Mouse (Mus musculus) heart, postnatal 10 days (tissue): ENCODE results near the gene Lrrc55. TPM values are rescaled to one million over a fixed set of nuclear protein-coding genes. Genes with fewer than 3 reads are reported as not detected.
"Not testable (repeated sequence)": the region's sequence is repeated elsewhere in the genome, so short reads cannot be mapped to it uniquely, and the experiment has no call there.

Experiments
- DNase-seq, 2 experiments: peaks; one replicate each; pipeline ENCODE4 v3.0.0; 2021
- intact Hi-C: fragments of 180-260 bp; cut with DNase I; formaldehyde crosslinking; loops from one replicate; pipeline ENCODE4 v1.15.1; 2025
- total RNA-seq, 2 experiments: library from RNA; stranded (reverse); gene quantifications; 2 replicates each; pipeline ENCODE4 v1.2.3; 2021

Gene Lrrc55
- 1 to 10 TPM; 3.5 to 6.3 TPM for total RNA-seq

DNA sequence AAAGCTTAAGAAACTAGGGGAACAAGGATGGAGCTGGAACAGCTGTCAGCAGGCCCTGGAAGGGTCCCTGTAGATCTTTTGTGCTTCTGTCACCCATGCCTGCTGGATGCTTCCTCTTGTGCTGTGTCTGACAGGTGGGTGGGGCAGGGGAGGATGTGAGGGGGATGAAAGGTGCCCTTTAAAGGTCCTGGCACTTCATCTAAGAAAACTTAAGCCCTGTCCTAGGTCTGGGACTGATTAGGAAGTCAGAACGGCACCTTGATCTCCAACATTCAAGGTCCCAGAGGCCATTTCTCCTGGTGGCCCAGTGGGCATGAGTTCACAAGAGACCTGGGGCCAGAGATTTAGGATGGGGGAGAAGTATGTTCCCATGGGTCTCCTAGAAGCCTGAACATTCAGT lies at the start of gene Lrrc55:
Gene Lrrc55, minus strand, starts transcription at position 297 of the 400 bp plus-strand sequence.
- intact Hi-C loops, result loop anchor here (5.0 kb wide), 1 partner anchor 35 kb away; no protein-coding TSS in a partner anchor
- DNase-seq, result no peak

DNA sequence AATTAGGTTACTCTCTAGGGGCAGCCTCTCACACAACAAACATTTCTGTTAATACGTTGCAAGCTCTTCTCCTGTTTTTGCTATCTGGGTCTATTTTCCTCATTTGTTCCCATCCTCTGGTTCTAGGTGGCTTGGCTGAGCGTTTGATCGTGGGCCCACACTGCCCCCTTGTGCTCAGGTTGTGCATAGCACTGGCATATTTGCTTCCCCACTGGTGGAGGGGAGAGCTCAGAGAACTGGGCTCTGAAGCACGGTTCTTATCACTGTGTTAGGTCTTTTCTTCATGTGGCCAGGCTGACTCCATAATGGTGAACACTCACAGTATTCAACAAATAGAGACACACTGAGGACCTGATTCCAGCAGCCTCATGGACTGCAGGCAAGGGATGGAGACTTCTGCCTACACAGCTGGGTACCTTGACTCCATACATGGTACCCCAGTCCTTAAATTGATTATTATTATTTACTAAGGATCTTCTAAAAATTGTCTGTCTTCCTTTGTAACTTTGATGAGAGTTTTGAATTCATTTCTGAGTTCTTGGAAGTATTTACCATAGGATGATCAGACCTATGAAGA lies 49.6 kb upstream of the Lrrc55 start:
- intact Hi-C loops, result loop anchor here (1.0 to 5.0 kb wide), 5 partner anchors 68 to 314 kb away; no protein-coding TSS in a partner anchor
- DNase-seq, result peak; percentile 85 to 90

DNA sequence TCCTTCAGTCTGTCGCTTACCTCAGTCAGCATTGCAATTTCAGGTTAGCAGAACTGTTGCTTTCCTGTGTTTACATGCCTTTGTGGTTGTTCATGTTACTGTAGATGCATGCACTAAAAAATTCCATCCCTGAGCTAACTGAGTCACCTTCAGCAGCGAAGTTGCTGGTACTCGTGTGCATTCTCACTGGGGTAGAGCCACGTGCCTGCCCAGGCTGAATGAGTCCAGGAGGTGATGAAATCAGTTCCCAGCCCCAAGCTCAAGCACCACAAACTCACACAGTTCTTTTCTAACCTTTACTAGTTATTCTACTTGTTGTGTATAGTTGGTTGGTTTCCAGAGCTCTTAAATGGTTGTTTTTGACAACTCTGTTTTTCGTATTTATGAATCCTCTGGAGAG lies 48.7 kb upstream of the Lrrc55 start:
- intact Hi-C loops, result loop anchor here (1.0 to 5.0 kb wide), 5 partner anchors 67 to 315 kb away; no protein-coding TSS in a partner anchor
- DNase-seq, result no peak

DNA sequence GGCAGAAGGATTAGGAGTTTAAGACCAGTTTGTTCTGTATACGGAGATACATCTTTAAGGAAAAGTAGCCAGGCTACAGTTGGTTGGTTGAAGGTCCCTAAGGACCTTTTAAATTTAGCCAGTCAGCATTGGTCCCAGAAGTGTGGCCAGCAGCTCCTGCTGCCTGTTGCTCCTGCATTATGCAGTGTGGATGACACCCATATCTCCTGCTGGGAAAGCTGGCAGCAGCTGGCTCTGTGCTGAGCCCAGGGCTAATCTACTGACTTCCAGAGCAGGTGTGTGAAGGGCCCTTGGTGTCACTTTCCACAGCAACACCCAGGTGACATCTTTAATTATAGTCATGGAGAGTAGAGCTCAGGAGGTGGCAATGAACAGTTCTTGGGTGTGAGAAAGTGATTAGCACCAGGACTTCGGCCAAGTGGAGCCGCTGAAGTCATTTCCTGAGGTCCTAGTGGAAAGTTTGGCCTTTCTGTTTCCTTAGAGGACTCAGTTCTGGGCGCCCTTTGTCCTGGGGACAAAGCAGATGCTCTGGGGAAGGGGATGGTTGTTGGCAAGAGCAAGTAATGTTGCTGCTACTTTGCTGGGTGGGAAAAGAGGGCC lies 41.2 kb upstream of the Lrrc55 start:
- DNase-seq, result peak; percentile 68 to 70
- intact Hi-C loops, result no loop called here

DNA sequence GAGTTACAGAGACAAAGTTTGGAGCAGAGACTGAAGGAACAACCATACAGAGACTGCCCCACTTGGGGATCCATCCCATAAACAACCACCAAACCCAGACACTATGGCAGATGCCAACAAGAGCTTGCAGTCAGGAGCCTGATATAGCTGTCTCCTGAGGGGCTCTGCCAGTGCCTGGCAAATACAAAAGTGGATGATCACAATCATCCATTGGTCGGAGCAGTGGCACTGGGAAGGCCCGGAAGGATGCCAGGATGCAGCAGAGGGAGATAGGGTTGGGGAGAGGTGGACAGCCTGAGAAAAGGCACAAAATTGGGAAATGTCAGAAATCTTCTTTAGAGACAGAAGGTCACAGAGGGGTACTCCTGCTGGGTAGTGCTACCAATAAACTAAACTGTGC lies 40.2 kb upstream of the Lrrc55 start:
- not testable (repeated sequence) for DNase-seq

DNA sequence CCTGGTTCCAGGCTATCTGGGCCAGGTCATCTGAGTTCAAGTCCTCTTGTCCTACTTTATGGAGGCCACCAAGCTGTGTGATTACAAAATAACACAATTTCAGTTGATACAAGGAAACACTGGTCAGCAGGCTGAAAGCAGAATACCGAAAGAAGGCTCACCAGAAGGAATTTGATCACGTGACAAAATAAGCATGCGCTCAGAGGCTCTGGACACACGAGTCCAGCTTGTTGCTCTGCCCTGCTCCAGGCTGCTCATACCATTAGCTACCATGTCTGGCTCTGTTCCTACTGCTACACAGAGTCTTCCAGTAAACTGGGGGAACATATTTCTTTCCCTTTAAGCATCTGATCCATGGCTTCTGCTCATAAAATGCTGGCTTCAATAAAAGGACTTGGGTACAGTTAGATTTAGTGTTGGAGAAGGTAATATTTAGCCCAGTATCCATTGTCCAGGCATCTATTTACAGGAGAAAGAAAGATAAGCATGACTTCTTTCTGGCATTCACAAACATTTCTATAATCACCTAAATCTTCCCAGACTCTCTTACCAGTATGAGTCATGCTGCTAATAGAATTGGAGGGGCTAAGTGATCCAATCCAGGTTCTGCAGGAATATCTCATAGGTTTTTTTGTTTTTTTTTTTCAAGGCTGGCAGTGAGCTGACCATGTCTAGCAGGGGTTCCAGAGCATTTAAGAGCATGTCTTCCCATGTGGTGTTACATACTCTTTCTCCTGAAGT lies 33.9 kb upstream of the Lrrc55 start:
- DNase-seq, result no peak
- intact Hi-C loops, result loop anchor here (5.0 kb wide), 1 partner anchor 34 kb away; the partner anchor contains the start of gene Lrrc55

More for the DNA sequence above, 40.2 kb upstream of the Lrrc55 start:
- intact Hi-C loops, result not testable (repeated sequence)

DNA sequence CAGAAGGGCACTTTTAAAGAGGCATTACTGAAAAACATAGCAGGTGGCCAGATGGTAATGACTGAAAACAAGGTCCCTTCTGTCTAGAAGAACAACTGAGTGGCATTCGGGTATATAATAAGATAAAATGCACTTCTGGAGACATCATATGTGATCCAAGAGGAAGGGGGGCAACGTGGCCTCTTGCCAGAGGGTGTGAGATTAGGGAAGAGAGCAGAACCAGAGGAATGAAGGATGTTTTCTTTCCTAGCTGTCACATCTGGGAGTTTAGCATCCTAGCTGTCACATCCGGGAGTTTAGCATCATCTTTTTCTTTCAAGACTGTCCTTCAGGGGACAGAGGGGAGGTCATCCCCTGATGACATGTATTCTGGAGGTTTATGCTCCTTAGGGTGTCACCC lies 32.6 kb upstream of the Lrrc55 start:
- intact Hi-C loops, result loop anchor here (5.0 kb wide), 1 partner anchor 32 kb away; the partner anchor contains the start of gene Lrrc55
- no peak for DNase-seq

DNA sequence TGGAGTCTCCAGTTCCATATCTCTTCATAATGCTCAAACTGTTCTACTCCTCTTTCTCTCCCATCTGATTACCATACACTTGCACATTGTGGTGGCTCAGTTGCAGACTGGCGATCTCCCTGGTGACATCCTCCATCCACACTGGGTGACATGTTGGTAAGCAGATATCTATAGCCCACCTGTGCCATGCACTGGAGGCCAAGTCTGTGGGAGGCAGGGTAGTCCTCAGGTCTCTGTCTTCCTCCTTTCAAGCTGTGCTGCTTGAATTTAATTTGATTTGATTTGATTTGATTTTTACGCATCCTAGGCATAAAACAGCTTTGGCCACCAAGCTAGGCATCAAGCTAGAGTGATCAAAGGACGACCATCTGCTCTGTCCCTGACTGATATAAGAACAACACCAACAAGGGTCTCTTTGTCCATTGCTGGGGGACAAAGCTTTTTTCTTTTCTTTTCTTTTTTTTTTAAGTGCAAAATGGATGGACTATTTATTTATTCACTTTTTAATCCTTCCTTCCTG lies 30.9 kb upstream of the Lrrc55 start:
- intact Hi-C loops, result no loop called here
- DNase-seq, result no peak

DNA sequence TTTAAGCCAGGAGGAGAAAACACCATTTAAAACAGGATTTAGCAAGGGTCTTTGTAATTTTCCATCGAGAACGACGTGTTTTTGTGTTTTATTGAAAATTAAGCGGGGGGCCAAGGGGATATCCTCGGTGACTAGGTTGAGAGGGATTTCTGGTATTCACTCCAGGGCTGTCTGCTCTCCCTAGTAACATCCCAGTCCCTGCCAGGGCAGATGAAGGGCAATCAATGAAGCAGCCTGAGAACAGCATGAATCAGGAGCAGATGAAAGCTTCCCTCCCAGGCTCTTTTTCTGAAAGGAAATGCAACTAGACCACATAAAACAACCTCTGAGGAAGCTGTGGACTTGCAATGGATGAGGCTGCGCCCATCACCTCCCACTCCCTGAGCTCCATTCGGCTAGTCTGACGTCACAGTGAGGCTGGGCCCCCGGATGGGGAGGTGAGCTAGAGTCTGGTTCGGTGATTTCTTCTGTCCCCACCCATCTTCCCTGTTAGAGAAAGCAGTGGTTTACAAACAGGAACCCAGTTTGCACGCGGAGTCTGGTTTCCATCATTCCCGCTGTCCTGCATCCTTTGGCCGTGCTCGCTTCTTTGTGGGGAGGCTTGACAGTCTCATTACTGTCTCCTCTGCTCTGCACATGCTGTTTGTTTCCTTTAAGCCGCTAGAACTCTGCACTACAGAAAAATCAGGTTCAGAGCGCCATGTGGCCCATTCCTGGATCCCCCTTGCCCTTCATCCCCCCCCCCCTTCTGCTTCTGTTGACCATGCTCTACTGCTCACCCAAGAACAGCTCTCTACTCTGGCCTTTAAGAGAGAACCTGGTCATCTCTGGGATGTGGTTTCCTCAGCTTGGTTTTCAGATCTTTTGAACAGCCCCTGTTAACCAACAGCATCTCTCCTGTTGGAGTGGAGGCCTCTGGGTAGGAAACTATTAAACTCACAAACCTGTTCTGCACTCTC lies 27.5 kb upstream of the Lrrc55 start:
- intact Hi-C loops, result no loop called here
- DNase-seq, result no peak

DNA sequence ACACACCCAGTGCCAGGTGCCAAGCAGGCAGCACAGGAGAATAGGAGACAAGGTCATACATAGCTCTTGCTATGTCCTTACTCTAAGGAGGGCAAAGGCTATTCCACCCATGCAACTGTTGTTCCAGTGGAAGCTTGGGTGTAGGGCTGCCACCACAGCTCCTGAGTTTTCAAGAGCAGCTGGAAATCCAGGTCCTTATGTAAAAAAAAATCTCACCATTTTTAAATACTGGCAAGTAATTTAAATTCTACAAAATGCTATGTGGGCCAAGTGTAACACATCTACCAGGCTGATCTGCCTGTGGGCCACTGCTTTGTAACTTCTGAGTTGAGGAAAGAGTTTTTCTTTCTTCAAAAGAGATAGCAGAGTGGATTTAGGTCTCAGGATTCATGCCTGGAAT lies 19.6 kb upstream of the Lrrc55 start:
- intact Hi-C loops, result no loop called here
- DNase-seq, result no peak

DNA sequence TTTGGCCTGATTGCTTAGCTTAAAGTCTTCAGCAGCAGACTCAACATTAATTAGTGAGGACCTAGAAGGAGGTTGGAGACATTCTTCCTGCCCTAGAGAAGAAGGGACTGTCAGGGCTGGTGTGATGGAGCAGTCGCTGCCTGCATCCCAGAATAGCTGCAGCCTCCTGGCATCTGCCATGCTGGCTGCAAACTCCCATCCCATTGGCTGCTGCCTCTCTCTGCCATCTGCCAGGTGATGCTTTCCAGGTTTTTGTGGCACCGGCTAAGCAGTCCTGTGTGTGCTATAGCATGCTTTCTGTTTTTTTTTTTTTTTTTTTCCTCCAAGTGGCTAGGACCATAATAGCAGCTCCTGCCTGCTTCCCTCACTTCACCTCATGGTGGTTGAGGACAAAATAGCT lies 16.7 kb upstream of the Lrrc55 start:
- intact Hi-C loops, result no loop called here
- no peak for DNase-seq

DNA sequence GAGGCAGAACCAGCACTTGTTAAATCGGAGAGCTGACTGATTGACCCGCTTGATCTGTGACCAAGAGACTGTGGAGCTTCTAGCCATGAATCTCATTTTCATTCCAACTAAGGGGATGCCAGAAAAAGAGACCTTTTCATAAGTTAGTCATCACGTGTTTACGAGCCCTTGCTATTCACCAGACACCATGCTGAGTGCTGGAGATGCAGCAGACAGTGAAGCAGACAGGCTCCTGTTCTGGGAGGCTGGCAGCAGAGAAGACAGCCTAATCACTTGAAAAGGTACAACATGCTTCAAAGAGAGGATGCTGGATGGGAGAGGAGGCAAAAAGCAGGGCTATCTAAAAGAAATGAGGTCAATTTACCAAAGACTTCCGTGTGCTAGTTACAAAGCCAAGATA lies 12.3 kb upstream of the Lrrc55 start:
- intact Hi-C loops, result no loop called here
- DNase-seq, result no peak

DNA sequence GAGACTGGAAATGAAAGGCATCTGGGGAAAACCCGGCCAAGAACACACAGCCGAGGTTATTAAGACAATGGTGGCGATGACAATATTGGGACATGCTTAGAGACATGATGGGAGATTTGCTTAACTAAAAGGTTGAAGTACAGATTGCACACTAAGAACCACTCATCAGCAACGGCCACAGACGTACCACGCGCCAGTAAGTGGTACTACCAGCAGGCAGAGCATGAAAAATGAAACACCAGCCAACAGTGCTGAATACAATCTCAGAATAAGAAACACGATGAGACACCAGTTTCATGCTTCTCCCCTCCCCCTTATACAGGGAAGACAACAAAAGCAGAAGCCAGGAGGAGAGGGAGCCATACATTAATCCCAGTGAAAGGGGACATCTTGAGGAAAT lies 8.2 kb upstream of the Lrrc55 start:
- intact Hi-C loops, result no loop called here
- no peak for DNase-seq

DNA sequence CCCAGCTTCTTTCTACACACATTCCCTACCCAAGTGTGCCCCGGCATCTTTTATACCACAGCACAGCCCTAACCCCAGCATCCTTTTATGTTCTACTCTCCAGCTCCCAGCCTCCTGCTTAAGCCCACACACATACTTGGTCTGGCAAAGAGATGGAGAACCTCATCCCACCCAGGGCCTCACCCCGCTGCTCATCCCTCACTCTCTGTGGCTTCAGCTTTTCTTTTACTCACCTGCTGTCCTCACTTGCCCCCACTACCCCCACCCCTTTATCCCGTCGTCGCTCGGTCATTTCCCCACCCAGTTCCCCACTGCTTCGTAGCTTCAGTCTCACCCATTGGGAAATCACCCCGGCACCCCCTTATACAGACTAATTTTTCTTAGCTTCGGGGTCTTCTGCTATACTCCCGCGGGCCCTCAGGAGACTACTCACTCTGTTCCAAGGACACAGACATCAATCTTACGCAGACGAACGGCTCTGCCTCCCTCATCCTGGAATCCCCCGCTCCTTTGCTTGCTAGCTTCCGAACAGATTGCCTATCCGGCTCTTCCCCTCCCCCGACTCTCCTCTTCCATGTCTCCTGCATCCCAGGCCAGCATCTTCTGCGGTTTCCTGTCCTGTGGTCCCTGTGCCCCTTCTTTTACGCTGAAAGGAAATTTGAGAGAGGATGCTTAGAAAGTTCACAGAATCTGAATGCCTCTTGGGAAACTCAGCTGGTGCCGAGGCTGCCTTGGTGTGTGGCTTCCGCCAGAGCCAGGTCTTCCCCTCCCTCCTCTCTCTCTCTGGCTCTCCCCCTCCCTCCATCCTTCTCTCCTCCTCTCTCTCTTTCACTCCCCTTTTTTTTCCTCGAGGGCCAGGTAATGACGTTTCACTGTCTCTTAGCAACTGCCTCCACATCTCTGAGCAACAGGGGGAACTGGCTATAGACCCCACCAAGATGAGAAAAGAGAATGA lies 1.3 kb upstream of the Lrrc55 start:
- DNase-seq, result peak; percentile 11 to 23
- intact Hi-C loops, result loop anchor here (5.0 kb wide), 1 partner anchor 34 kb away; no protein-coding TSS in a partner anchor

DNA sequence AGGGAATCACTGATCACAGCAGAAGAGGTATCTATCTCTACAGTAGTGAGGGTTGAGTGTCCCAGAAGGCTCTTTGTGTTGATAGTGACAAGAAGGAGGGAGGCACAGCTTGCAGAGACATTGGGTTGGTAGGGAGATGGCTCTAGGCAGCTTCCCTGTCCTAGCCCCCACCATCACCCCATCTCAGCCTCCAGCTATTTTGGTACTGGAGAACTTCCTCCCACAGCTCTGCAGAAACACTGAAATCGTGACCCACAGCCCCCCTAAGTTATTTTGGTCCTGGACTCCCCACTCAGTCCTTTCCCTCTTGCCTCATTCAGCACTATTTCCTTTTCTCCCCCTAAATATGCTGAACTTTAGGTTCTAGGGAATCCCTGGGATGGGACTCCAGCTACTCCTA lies 2.4 kb downstream of the Lrrc55 start:
- intact Hi-C loops, result no loop called here
- DNase-seq, result no peak

DNA sequence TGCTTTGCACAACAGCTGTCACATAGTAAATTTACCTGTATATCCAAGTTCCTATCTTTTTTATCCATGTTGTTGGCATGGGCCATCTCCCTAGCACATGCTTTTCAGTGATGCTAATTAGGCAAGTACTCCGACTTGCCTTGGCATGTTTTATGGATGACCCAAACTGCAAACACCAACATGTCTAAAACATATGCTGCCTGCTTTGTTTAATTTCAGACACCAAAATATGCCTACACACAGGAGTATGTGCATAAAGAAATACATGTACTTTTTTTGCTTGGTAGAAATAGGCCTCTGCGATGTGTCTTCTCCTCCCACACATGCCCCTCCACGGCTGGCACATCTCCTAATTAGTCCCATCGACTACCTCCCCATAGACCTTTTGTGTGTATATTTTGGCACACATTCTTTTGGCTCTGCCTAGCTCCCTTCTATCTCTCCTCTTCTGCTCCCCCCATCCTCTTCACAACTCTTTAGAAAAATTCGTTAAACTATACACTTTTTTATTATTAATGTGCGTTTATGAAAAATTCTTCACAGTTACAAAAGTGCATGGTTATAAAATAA lies 9.3 kb downstream of the Lrrc55 start:
- DNase-seq, result no peak
- intact Hi-C loops, result no loop called here

DNA sequence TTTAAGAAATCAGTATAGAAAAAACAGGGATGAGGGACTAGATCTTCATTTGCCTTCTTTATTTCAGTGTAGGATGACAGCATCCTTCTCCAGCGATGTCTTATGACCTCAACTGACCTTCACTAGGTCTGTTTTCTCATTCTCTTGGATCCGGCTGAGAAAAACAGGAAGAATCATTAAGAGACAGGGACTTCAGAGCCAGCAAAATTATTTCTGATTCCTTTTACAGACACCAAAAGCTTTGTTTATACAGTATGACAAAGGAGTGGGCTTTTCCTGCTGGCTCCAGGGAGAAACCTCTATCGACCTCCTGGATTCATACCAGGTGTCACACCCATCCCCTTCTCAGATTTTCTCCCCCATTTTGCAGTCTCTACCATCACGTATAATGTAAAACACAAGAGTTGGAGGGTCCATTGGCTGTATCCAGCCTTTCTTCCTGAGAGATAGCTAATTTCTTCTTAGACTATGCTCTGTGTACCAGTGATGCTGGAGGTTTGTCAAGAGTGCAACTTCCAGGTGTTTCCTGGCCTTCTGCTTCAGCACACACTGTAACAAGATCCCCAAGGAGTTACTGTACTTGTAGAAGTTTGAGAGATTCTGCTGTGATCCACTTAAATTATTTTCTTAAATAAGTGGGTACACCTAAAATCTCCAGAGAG lies 18.7 kb downstream of the Lrrc55 start:
- DNase-seq, result peak; percentile 40 to 45
- intact Hi-C loops, result loop anchor here (2.0 kb wide), 2 partner anchors 49 to 69 kb away; no protein-coding TSS in a partner anchor

DNA sequence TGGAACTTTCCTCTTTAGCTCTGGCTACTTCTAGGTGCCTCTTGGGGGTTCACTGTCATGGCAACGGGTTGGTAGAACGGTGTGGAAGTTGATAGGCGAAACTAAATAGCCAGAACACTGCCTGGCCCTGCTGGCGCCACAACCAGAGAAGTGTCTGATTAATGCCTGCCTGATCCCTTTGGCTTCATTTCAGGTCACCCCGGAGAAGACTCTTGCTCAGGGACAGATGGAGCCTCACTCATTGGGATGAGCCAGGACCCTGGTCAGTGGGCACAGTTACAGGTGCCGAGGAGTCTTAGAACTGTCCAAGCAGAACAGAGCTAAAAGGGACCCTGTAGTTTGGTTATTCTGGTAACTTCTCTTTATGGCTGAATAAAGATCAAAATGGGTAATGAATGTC lies 23.5 kb downstream of the Lrrc55 start:
- DNase-seq, result no peak
- intact Hi-C loops, result loop anchor here (5.0 kb wide), 1 partner anchor 36 kb away; the partner anchor contains the start of gene Aplnr
